Mouse (Mus musculus) G1E (cell line): ENCODE measurements around the gene Fam199x. TPM values are rescaled to one million over a fixed set of nuclear protein-coding genes. Genes with fewer than 3 reads are reported as not detected.

Experiments used
- ATAC-seq: 2 replicates; pipeline ENCODE4 v1.8.0; 2016; ENCODE audit warnings: mild to moderate bottlenecking; ENCODE audit not compliant: insufficient number of reproducible peaks, poor library complexity, low FRiP score, severe bottlenecking; ENCODE audit errors: extremely low read depth
- DNase-seq: peaks from one replicate; pipeline ENCODE4 v3.0.0; 2012; ENCODE audit warnings: low spot score
- H3K27me3 ChIP-seq: 2 replicates; pipeline ENCODE4 v1.6.1; 2012; ENCODE audit warnings: mild to moderate bottlenecking, low read length, inconsistent platforms; ENCODE audit not compliant: insufficient read depth
- H3K36me3 ChIP-seq: replicated peaks from 2 replicates; pipeline ENCODE3; 2012; ENCODE audit warnings: mild to moderate bottlenecking, inconsistent platforms
- H3K4me1 ChIP-seq: 2 replicates; pipeline ENCODE4 v1.6.1; 2012; ENCODE audit warnings: low read depth, low read length, inconsistent platforms, mixed read lengths; ENCODE audit not compliant: insufficient read depth
- H3K4me3 ChIP-seq: 2 replicates; pipeline ENCODE4 v1.5.1; 2012; ENCODE audit warnings: low read depth, mild to moderate bottlenecking, inconsistent platforms, low read length, moderate library complexity, mixed read lengths
- H3K9me3 ChIP-seq: replicated peaks from 2 replicates; pipeline ENCODE4 v1.6.1; 2012; ENCODE audit warnings: inconsistent platforms
- CTCF ChIP-seq: IDR thresholded peaks from 2 replicates; pipeline ENCODE4 v1.5.1; 2012; ENCODE audit warnings: low read depth, low read length, inconsistent platforms, mixed read lengths
- GATA1 ChIP-seq: IDR thresholded peaks from 2 replicates; pipeline ENCODE4 v1.6.1; 2012; ENCODE audit warnings: borderline replicate concordance, low read length, inconsistent platforms, mixed read lengths
- GATA2 ChIP-seq: IDR thresholded peaks from 2 replicates; pipeline ENCODE4 v1.6.1; 2012; ENCODE audit warnings: low read depth, low read length, inconsistent platforms, borderline replicate concordance
- POLR2AphosphoS5 ChIP-seq: IDR thresholded peaks from 2 replicates; pipeline ENCODE4 v1.6.1; 2012; ENCODE audit warnings: low read depth, low read length, inconsistent platforms; ENCODE audit not compliant: insufficient replicate concordance
- TAL1 ChIP-seq: conservative IDR thresholded peaks from 2 replicates; pipeline ENCODE4 v1.6.1; 2012; ENCODE audit warnings: low read depth, low read length, inconsistent platforms, mixed read lengths
- polyA plus RNA-seq: library from polyadenylated mRNA; stranded (reverse); fragments of >175 nt; gene quantifications from 2 replicates; pipeline ENCODE4 v1.2.3, GENCODE M21; 2012
- total RNA-seq, 2 experiments: library from RNA; stranded (forward) in 1 of 2; stranded (reverse) in 1 of 2; fragments of 200-1000 nt in 1 of 2; fragments of >200 nt in 1 of 2; fragmentation: Nextera tagmentation in 1 of 2; gene quantifications; 2 replicates each; pipeline ENCODE4 v1.2.3; 2014 to 2017

The Fam199x gene
- total RNA-seq (2014; fragmentation: Nextera tagmentation) (8.8 and 14.8 TPM in 2 replicates), total RNA-seq (2017) (13.7 and 15.6 TPM in 2 replicates), polyA plus RNA-seq (1.4 and 1.5 TPM in 2 replicates)

DNA sequence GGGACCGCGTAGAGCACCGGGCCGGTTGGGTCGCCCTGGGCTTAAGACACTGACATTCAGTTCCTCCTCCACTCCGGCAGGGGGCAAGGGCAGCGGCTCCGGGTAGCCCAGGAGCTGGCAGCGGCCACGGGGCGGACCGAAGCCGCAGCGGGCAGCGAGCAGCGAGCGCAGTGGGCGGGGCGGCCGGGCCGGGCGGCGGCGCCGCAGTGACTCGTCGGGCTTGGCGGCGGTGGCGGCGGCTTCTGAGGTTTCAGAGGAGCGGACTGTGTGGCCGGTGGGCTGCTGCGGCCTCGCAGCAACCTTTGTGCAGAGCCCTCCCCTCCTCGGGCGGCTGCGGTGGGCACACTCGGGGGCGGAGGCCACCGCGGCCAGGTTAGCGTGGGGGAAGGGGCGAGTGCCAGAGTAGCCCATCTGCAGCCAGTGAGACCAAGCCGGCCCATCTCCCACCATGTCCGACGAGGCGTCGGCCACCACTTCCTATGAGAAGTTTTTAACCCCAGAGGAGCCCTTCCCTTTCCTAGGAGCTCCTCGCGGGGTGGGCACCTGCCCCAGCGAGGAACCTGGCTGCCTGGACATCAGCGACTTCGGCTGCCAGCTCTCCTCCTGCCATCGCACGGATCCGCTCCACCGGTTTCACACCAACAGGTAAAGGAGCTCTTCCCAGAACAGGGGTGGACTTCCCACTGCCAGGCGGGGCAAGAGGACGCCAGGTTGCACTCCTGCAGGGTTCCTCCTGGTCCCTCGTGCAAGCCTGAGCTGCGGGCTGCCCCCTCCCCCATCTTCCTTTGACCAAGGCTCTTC, at the start of gene Fam199x:
TSS of gene Fam199x (plus strand) at position 170 of the 801 bp plus-strand sequence.
- Histone ChIP-seq H3K36me3 (no peaks in the 10 kb centered on the region), H3K4me1 (peaks cover 21% of the 10 kb centered on the region), H3K4me3 (peak within 1 kb of the TSS; percentile 87), H3K27me3 (no peaks in the 10 kb centered on the region), H3K9me3 (no peaks in the 10 kb centered on the region)
- TF ChIP-seq POLR2AphosphoS5: no peak
- no peak for TF ChIP-seq TAL1
- no peak for TF ChIP-seq CTCF
- TF ChIP-seq GATA1: no peak
- no peak for TF ChIP-seq GATA2
- ATAC-seq: peak; percentile 87
- peak; percentile 58 for DNase-seq

DNA sequence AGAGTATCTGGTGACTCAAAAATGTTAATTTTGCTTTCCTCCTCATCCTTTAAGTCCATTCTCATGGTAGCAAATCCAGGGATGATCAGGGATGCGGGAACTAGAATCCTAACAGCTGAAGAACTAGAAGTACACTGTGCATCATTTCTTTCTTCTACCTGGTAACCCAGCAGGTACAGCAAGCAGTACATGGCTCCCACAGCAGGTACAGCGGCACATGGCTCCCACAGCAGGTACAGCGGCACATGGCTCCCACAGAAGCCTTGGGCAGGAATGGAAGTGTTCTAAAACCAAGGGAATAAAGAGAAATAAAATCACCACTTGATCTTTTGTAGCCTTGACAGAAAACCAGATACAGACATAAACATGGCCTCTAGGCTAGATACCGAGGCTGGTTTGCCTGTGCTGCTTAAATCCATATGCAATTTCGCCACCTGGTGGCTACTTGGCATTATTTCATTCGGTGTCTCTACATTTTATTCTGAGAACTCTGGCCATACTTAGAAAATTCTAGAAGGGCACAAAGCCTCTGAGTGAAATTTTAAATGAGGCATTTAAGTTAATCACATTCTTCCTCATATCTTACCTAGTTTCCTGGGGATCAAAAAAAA, 34.2 kb upstream of the Fam199x start:
- Histone ChIP-seq H3K4me1 (no peaks in the 10 kb centered on the region), H3K9me3 (no peaks in the 10 kb centered on the region), H3K4me3 (no peak overlapping the region), H3K36me3 (peaks cover 44% of the 10 kb centered on the region), H3K27me3 (no peaks in the 10 kb centered on the region)
- TF ChIP-seq CTCF: 0 out of 2 replicates have a peak, but pooled peaks have one; percentile 10
- TF ChIP-seq TAL1: no peak
- no peak for TF ChIP-seq GATA1
- TF ChIP-seq GATA2: no peak
- TF ChIP-seq POLR2AphosphoS5: no peak
- DNase-seq (no peak), ATAC-seq (peak; percentile 54)

DNA sequence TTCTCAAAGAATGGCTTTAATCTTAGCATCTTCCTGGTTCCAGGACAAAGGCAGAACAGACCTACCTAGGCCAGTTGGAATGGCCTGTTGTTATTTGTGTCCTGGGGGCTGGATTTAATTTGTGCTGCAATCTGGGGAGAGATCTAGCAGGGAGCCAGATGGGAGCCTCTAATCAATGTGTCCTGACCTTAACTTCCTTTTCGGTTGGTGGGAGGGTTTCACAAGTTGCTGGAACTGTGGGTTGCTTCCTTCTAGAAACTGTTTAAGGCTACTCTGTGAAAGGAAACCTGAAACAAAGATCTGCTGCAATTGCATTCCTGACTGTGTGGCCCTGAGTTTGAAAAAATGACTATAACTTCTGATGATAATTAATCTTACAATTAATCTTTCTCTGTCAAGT, 31.7 kb upstream of the Fam199x start:
- ATAC-seq (no peak), DNase-seq (no peak)
- no peaks in the 10 kb centered on the region for H3K9me3 ChIP-seq
- no peak overlapping the region for H3K4me3 ChIP-seq
- H3K4me1 ChIP-seq: no peaks in the 10 kb centered on the region
- TF ChIP-seq POLR2AphosphoS5 (no peak), GATA2 (no peak), TAL1 (no peak), GATA1 (no peak), CTCF (no peak)
- H3K27me3 ChIP-seq: no peaks in the 10 kb centered on the region
- peaks cover 42% of the 10 kb centered on the region for H3K36me3 ChIP-seq

DNA sequence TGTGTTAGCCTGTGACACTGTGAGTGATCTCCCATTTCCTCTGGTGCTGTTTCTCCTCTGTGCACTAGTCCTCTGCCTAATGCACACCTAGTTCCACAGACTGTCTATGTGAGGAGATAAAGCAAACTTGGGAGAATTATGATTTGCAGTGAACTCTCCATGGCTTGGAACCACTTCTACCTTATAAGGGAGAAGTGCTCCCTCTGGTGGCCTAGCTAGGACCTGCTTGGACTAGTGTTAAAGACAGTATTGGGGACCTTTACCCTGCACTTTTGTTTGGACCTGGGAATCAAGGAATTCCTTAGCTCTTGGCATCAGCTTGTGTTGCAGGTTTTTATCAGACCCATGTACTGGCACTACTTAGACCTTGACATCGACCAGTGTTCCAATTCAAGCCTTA, 30.1 kb upstream of the Fam199x start:
- peak; percentile 44; the same call in 1 of the 2 replicates for TF ChIP-seq CTCF
- no peak for TF ChIP-seq POLR2AphosphoS5
- H3K4me1 ChIP-seq: no peaks in the 10 kb centered on the region
- no peaks in the 10 kb centered on the region for H3K9me3 ChIP-seq
- H3K36me3 ChIP-seq: peaks cover 42% of the 10 kb centered on the region
- ATAC-seq: peak; percentile 45; the same call in 1 of the 2 replicates
- DNase-seq: peak; percentile 2
- H3K4me3 ChIP-seq: no peak overlapping the region
- H3K27me3 ChIP-seq: no peaks in the 10 kb centered on the region

DNA sequence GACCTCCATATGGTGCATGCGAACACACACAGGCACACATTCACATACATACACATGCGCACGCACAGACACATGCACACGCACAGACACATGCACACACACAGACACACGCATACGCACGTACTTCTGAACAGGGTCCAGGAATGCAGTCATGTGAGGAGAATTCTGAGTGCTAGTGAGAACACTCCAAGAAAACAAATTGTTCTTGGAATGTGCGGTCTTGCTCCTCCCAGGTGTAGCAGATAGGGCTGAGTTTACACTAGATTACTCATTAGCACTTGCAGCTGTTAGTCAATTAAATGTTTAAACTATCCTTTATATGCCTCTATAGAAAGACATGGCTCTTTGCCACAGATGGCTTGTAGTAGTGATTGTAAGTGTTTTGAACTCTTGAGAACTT, 18.5 kb upstream of the Fam199x start:
- Histone ChIP-seq H3K4me1 (no peaks in the 10 kb centered on the region), H3K9me3 (no peaks in the 10 kb centered on the region), H3K4me3 (no peak overlapping the region), H3K27me3 (no peaks in the 10 kb centered on the region), H3K36me3 (peaks cover 48% of the 10 kb centered on the region)
- ATAC-seq: no peak
- no peak for DNase-seq
- TF ChIP-seq CTCF: no peak
- no peak for TF ChIP-seq GATA1
- TF ChIP-seq POLR2AphosphoS5: no peak
- TF ChIP-seq GATA2: no peak
- TF ChIP-seq TAL1: no peak

DNA sequence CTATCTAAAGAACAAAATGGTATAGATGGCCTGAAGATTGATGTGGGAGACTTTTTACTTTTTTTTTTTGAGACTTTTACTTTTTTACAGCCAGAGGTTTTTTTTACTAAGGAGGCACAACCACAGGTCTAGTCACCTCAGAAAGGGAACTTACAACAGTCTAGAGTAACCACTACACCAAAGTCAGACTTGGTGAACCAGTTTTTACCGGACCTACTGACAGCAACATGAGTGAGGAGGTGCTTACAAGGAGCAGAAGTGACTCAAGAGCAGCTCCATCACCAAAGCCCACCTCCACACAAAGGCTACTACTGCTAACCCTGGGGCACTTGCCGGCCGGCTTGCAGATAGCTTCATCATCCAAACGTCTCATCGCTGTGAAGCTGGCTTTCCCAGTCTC, 17.7 kb upstream of the Fam199x start:
- no peaks in the 10 kb centered on the region for H3K9me3 ChIP-seq
- H3K36me3 ChIP-seq: peaks cover 48% of the 10 kb centered on the region
- no peak for TF ChIP-seq GATA1
- no peak for TF ChIP-seq CTCF
- TF ChIP-seq TAL1: no peak
- no peak for TF ChIP-seq GATA2
- TF ChIP-seq POLR2AphosphoS5: no peak
- ATAC-seq (no peak), DNase-seq (no peak)
- no peak overlapping the region for H3K4me3 ChIP-seq
- peaks cover 5% of the 10 kb centered on the region; the same call in 1 of the 2 replicates for H3K4me1 ChIP-seq
- no peaks in the 10 kb centered on the region for H3K27me3 ChIP-seq
